Mouse (Mus musculus) gastrocnemius, postnatal 36 days (tissue): Measurements from ENCODE around the gene Zfp507. TPM values are rescaled to one million over a fixed set of nuclear protein-coding genes. Genes with fewer than 3 reads are reported as not detected.

Source experiments
- DNase-seq, 2 experiments: peaks; one replicate each; pipeline ENCODE4 v3.0.0; 2022
- intact Hi-C: fragments of 180-260 bp; cut with DNase I; formaldehyde crosslinking; loops from one replicate; pipeline ENCODE4 v1.15.1; 2025
- total RNA-seq, 2 experiments: library from RNA; stranded (reverse); gene quantifications; 2 replicates each; pipeline ENCODE4 v1.2.3; 2021

The Zfp507 gene
- total RNA-seq, 2 experiments from 2014 or later: 13.7 to 15.4 TPM

DNA sequence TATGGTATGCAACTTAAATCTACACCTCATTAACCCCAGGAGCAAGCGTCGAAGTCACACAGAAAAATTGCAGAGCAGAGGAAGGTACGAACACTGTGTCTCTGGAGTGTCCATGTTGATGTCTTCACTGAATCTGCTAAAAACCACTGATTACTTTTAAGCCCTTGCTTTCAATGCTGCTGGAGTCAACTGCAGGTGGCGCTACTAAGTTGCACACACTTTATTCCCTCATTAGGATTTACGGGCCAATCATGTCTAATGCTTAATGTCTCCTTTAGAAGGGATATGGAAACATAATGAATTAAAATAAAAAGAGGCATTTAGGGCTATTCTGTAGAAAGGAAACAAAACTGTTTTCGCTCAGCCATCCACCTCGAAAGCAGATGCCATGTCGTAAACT is 12.6 kb downstream of the Zfp507 start:
- no peak for DNase-seq
- intact Hi-C loops: no loop called here

DNA sequence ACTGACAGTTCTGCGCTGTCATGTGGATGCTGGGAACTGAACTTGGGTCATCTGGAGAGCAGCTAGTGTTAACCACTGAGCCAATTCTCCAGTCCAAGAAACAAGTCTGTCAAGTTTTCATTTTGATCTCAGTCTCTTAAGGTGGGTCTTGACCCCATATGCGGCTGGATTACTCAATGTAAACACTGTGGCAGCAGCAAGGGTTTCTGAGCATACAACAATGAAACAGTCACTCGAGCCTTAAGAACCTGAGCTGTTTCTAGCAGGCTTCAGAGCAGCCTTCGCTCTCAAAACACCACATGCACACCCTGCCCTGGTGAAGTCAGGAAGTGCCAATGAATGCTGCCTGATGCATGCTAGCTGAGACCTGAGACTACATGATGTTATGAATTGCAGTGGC is 17.2 kb downstream of the Zfp507 start:
- intact Hi-C loops: no loop called here
- no peak for DNase-seq

DNA sequence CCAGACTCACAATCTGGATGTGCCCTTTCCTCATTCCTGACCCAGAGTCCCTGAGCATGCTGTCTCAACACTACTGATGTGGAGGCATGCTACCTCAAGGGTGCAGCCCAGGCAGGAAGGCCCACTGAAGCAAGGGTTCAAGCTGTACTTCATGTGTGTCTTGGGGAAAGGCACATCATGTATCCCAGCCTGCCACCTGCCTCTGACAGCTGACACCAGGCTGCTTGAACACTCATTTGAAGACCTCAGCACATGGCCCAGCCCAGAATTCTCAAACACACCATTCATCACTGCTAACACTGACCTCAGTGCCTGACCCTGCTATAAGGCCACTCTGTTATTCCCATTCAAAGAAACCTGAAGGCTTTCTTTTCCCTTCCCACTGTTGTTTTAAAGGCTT is 20.6 kb downstream of the Zfp507 start:
- DNase-seq: no peak
- intact Hi-C loops: no loop called here

DNA sequence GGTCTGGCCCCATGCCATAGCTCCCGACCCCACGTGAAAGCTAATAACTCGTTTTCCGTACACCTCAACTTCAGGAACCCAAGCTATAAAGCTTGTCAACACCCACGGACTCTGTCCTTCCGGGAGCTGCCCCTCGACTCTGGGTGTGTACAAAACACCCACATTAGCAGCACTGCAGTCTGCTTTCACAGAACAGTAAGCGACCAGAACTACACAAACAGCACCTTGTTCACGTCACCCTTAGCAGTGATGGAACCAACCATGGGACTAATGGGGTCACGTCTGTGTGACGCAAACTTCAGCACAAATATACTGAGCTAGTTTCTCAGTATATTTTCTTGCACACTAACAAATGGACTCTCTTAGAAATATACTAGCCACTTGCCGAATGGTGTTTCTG is 28.7 kb downstream of the Zfp507 start:
- DNase-seq: no peak
- intact Hi-C loops: no loop called here

DNA sequence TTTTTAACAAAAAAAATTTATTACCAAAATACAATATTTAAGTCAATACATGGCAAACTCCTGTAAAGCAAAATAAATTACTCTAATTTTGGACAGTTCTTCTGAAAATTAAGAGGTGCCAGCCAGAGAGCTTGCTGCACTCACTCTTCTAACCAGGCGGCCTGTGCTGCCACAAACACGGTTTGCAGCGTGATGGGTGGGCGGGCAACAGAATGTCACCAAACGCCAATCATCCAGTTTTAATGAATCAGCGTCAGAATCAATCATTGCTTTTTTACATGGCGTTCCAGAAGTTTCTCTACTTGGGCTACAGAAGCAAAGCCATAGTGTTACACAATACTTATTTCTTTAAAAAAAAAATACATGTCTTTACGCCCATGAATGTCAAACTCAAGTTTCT is 30.5 kb downstream of the Zfp507 start:
- intact Hi-C loops: no loop called here
- DNase-seq: no peak

DNA sequence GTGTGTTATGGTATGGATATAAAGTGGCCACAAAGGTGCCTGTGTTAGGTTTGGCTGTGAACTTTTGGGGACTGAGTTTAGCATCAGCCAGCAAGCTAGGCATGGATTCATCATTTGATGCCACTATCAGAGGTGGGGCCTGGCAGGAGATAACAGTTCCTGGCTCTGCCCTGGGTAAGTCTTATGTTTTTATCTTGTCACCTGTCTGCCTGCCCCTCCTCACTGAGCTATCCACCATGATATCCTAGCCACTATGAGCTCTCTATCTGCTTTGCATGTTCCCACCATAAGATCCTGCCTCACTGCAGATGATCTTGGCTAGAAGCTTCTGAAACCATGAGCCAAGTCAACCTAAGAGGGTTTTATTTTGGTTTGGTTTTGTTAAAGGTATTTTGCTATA is 31.7 kb downstream of the Zfp507 start:
- DNase-seq: no peak
- intact Hi-C loops: no loop called here

DNA sequence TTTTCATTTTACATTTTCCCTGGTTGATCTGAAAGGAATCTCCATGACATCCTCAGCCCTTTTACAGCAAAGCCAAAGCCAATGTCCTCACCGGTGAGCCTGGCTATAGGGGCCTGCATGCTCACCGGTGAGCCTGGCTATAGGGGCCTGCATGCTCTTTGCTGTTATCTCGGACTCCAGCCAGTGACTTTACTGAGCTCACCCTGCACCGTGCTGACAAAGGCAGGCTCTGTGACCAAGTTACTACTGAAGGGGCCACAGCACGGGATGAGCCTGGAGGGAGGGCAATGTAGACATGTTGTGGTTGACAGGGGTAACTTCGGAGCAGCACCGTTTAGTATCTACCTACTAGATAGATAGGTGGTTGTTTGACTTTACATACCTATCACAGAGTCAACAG is 32.7 kb downstream of the Zfp507 start:
- DNase-seq: no peak
- intact Hi-C loops: no loop called here

DNA sequence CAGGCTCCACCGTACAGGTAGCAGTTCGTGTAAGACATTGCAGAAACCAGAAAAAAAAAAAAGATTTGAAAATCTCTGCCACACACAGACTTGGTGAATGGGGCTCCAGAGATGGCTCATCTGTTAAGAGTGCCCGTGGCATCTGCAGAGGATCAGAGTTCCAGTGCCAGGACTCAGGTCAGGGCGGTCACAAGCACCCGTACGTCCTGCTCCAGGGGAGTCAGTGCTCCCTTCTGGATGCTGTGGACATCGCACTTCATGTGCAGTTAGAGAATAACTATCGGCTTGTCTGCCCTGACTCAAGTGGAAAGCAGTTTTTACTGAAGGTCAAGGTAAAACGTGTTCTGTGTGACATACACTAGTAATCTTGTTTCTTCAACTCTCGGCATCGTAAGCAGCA is 38.3 kb downstream of the Zfp507 start:
- intact Hi-C loops: no loop called here
- no peak for DNase-seq

DNA sequence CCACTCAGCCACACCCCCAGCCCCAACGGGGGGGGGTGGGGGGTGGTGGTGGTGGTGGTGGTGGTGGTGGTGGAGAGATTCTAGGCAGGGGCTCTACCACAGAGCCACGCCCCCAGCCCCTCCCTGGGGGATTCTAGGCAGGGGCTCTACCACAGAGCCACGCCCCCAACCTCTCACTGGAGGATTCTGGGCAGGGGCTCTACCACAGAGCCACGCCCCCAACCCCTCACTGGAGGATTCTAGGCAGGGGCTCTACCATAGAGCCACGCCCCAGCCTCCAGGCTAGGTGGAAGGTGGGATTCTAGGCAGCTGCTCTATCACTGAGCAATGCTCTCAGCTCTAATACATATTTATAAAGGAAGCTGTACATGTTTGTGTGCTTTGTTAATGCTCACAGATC is 41.0 kb downstream of the Zfp507 start:
- DNase-seq: no peak
- intact Hi-C loops: no loop called here

DNA sequence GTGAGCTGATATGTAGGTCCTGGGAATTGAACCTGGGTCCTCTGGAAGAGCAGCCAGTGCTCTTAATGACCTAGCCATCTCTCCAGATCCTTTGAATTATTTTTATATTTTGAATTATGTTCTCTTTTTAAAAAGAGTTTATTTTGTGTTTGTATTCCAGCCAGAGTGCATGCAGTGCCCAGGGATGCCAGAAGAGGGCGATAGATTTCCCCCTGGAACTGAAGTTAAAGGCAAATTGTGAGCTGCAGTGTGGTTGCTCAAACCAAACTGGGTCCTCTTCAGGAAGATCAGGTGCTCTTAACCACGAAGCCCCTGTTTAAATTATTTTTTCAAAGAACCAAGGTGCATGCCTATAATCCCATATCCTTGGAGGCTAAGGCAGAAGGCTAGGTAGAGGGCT is 43.2 kb downstream of the Zfp507 start:
- DNase-seq: no peak
- intact Hi-C loops: no loop called here

DNA sequence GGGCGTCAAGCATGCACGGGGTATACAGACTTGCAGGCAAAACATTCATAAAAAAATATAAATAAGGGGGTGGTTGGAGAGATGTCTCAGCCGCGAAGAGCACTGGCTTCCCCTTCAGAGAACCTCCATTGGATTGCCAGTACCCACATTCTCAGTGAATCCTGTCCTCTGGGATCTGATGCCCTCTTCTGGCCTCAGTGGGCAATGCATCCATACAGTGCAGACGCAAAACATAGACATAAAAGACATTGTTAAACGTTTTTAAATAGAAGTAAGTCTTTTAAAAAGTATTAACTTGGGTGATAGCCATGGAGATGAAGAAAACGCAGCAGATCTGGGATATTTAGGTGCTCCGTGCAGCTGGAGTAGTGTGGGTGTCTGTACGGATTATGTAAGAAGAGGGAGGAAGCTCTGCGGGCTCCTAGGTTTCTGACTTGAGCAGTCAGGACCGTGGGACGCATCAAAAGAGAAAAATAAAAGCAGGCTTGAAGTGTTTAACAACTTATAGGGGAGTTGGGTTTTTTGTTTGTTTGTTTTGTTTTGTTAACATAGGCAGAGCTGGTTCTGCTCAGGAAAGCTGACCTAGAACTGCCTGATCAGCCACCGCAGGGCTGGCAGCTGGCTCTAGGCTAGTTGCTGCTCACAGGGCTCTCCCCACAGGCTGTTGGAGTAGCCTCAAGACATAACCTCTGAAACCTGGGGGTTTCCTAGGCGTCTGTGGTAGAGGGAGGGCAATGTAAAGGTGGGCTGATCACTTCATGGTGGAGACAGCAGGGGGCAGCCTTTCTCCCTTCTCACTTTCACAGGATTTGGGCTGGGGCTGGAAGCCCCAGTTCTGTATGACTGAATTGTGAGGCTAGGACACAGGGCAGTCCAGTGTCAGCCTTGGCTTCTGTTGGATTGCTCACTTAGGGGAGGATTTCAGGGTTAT is 46.0 kb downstream of the Zfp507 start:
- DNase-seq: no peak
- intact Hi-C loops: no loop called here

DNA sequence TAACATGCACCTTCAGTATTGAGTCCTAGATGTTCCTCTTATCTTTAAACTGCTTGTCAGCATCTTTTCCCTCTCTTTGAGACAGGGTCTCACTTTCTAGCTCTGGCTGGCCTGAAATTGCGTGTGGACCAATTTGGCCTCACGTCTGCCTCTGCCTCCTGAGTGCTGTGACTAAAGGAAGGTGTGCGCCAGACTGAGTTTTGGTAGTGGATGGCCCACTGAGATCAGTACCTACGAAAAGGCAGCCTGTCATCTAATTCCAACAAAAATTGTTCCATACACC is 48.0 kb downstream of the Zfp507 start:
- no peak for DNase-seq
- intact Hi-C loops: no loop called here

DNA sequence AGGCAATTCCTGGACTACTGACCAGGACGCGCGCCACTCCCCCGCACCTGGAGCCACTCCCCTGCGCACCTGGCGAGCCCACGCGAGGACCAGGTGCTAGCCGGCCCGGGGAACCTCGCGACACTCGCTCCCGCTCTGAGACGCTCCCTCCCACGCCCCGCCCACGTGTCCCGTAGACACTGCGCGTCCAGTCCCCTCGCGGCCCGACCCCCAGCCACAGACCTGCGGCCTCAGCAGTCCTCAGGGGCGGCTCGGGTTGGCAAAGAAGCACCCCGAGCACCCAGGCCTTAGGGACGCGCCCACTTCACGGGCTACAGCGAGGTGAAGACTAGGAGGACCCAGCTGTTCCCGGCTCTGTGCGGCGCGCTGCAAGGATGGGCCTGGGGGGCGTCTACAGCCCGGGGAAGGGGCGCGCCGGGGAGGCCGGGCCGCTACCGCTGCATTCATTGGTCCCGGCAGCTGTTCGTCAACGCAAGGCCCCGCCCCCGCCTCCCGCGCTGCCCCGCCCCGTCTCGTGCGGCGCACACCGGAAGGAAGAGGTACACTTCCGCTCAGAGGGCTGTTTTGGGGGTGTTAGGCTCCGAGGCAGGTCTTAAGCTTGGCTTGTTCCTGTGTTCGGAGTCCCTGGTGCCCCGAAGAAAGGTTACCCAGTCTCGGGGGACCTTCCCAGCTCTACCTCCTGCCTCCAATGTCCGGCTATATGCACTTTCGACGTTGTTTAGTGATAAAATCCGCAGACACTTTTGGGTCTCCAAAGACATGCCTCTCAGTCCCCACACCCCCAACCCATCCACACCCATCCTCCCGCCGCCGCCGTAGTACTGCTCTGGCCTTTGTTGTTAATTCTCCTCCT is 48.5 kb downstream of the Zfp507 start, which contains the start of gene Dpy19l3:
Gene Dpy19l3 (minus strand): TSS at position 422 of the 853 bp plus-strand sequence.
- intact Hi-C loops: no loop called here

DNA sequence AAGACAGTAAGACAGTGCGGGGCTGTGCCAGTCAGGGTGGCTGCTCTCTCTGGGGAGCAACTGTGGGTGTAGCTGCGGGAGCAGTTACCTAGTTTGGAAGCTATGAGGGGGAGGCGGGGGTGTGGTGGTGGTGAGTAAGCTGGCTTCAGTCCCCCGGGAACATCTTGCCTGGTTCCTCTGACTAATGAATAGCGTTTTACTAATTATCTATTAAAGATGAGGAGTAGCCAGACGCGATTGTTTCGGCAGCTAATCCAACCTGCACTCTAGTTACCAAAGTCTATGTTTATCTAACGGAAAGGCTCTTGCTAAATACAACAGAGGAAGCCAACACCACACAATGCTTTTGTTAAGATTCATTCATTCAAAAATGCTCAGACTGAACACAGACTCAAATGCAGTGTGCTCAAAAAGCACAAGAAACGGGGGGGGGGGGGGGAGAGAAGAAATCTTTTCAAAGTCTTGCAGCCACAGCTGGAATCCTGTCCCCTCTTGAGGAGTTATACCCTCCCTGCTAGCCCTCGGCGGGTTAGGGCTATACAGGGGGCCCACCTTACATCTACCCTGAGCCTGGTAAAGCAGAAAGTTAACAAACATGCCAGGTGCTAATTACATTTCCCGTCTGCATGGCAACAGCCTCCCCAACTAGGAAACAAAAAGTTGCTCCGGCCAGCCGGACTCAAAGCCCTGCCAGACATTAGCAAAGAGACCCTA is 49.3 kb downstream of the Zfp507 start:
- intact Hi-C loops: no loop called here
- no peak for DNase-seq

More for the DNA sequence above, 48.5 kb downstream of the Zfp507 start, which contains the start of gene Dpy19l3:
- DNase-seq: peak; percentile 77 to 82

DNA sequence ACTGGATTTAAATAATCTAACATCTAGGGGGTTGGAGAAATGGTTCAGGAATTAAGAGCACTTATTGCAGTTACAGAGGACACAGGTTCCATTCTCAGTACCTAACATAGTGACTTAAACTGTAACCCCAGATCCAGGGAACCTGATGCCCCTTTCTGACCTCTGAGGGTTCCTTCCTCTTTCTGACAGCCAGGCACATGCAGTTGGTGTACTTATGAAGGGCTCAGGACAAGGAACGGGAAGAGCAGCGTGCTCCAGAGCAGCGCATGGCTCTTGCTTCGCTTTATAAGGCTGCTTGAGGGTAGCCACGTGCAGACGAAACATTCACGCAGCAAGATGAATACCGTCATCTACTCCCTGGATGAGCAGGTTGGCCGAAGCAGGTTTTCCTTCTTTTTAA is 51.9 kb downstream of the Zfp507 start:
- no peak for DNase-seq
- intact Hi-C loops: no loop called here

DNA sequence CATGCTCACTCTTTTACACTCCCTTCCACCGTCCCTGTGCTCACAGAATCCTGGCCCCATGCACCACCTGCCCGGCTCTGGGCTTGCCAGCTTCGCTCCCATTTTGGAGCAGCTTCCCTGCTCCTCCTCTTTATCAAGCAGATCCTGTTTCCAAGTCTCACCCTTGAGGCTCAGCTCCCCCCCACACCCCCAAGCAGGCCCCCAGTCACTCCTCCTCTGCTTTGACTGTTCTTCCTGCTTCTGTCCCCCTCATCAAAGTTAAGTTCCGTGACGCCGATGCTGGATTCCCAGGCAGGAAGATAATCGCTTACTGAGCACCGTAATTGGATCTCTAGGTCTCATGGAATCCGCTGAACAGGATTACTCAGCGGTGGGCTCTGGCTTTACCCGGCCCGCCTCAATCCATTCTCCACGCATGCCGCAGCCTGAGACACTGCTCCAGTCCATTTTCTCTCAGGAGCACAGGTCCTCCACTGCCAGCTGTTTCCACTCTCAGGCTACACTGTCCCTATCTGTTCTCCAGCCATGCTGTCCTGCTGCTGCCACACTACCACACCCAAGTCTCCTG is 55.3 kb downstream of the Zfp507 start:
- no peak for DNase-seq
- intact Hi-C loops: no loop called here

DNA sequence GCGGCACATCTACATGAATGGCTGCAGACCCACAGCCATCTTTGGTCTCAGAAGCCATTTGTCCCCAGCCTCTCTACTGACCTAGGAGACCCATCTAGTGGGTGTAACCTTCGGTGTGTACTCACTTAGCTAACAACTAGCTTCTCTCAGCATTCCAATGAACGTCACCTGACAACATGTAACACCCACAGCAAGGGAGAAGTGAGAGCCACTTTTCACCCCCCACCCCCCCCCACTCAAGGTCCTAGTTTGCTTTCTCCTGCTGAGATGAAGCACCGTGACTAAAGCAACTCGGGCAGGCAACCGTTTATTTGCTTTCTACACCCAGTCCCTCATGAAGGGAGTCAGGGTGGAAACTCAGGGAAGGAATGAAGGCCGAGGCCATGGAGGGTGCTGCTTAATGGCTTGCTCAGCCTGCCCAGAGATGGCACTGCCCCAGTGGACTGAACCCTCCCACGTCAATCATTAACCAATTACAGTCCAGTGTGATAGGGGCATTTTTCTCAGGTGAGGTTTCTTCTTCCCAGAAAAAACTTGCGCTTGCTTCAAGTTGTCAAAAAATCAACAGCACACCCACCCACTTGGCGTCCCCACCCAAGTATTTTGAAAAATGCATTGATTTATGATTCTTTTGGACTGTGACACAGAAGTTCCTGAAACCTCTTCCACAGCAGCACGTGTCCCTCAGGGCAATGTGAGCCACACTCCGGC is 56.0 kb downstream of the Zfp507 start:
- intact Hi-C loops: no loop called here
- DNase-seq: no peak

DNA sequence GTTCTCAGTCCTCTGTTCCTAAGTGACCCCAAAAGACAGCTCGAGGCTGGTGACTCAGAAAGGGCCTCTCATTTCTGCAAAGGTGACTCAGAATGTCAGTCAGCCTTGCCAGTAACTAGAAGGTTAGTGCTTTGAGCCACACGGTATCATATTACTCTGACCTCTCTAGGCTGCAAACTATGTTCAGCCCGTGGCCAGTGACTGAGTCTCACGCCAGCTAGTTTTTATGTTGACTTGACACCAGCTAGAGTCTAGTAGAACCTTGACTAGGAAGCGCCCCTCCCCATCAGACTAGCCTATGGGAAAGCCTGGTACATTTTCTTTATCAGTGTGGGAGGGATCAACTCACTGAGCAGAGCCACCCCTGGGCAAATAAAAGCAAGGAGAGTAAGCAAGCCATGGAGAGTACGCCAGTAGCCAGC is 57.5 kb downstream of the Zfp507 start:
- DNase-seq: peak in 1 of 2 experiments; percentile 30
- intact Hi-C loops: no loop called here

DNA sequence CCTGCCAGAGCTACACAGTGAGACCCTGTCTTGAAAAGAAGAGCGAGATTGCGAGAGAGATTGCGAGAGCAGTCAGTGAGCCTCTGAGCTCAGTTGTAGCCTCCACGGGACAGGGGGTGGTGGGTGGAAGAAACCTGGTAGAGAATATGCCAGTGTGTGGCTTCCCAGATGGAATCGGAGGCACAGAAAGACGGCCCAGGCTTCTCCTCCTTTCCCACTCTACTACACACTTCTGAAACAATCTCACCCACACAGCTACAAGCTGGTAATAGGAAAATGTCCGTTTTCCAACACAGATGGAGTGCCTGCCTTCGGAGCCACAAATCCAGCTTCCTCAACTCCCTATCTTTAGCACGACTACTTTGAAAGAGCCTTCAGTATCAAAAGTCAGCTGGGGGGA is 58.0 kb downstream of the Zfp507 start:
- intact Hi-C loops: no loop called here
- DNase-seq: no peak

DNA sequence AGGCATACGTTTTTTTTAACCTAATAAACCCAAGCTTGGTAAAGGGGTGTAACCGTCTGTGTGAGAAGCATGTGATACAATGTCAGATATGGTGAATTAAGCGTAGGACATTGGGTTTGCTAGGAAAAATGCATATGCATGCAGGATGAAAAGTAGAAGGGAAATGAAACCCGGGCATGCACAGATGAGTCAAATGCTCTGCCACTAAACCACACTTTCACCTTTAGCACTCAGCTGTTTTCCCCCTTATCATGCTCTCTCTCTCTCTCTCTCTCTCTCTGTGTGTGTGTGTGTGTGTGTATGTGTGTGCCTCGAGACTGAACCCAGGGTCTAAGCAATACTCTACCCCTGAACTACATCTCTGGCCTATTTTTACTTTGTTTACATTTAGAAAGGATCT is 60.5 kb downstream of the Zfp507 start:
- intact Hi-C loops: no loop called here
- no peak for DNase-seq
